ENCODE assay signal across 8 mouse cellular contexts in genomic region chr12:24893777-24894468, GRCm38 (mm10).
DNase-seq lines count a peak whose midpoint lies in the region; ATAC-seq and TF ChIP-seq lines count a peak whose summit lies in the region.

No protein-coding gene starts in this region.

- H3K9ac ChIP-seq in forebrain, embryonic 11.5 days (ENCODE audit: low read length): peak overlapping the region; percentile 23; the same call in 1 of the 2 replicates
- 0 out of 2 replicates have a peak overlapping the region, but pooled peaks have one; percentile 27 for H3K9ac ChIP-seq in hindbrain, embryonic 11.5 days (ENCODE audit: low read depth, low read length)

- H3K4me1 ChIP-seq in G1E (ENCODE audit: insufficient read depth, low read depth, low read length): peaks cover 49% of the 10 kb centered on the region
- peaks cover 7% of the 10 kb centered on the region; the same call in 1 of the 2 replicates for H3K4me1 ChIP-seq in forebrain, embryonic 11.5 days (replicated peaks; ENCODE audit: control insufficient read depth, insufficient read depth, low read length)
- peaks cover 8% of the 10 kb centered on the region for H3K4me1 ChIP-seq in hindbrain, embryonic 11.5 days (replicated peaks; ENCODE audit: control insufficient read depth, insufficient read depth, low read length)

- H3K36me3 ChIP-seq in G1E (replicated peaks): peaks cover 43% of the 10 kb centered on the region
- no peaks in the 10 kb centered on the region for H3K36me3 ChIP-seq in forebrain, embryonic 11.5 days (ENCODE audit: control insufficient read depth, insufficient read depth, low read length)
- H3K36me3 ChIP-seq in hindbrain, embryonic 11.5 days (ENCODE audit: control insufficient read depth, insufficient read depth, low read length): no peaks in the 10 kb centered on the region

- H3K27me3 ChIP-seq in G1E (ENCODE audit: insufficient read depth, low read length): no peaks in the 10 kb centered on the region
- no peaks in the 10 kb centered on the region for H3K27me3 ChIP-seq in forebrain, embryonic 11.5 days (ENCODE audit: control insufficient read depth, insufficient read depth, low read length)
- H3K27me3 ChIP-seq in hindbrain, embryonic 11.5 days (ENCODE audit: control insufficient read depth, insufficient read depth, low read length): no peaks in the 10 kb centered on the region

- H3K4me3 ChIP-seq in G1E (ENCODE audit: low read depth, low read length): peak overlapping the region; percentile 2; the same call in 1 of the 2 replicates
- no peak overlapping the region for H3K4me3 ChIP-seq in forebrain, embryonic 11.5 days (ENCODE audit: low read depth, low read length)
- H3K4me3 ChIP-seq in hindbrain, embryonic 11.5 days (ENCODE audit: low read depth, low read length): no peak overlapping the region

- no peak overlapping the region for H3K27ac ChIP-seq in forebrain, embryonic 11.5 days (ENCODE audit: low read depth, low read length)
- H3K27ac ChIP-seq in hindbrain, embryonic 11.5 days (ENCODE audit: low read depth, low read length): peak overlapping the region; percentile 72

- TF ChIP-seq CTCF in G1E (IDR thresholded peaks at IDR 0.05; ENCODE audit: low read depth, low read length): no peak

- H3K9me3 ChIP-seq in G1E (replicated peaks): no peaks in the 10 kb centered on the region
- H3K9me3 ChIP-seq in forebrain, embryonic 11.5 days (ENCODE audit: control insufficient read depth, low read length): no peaks in the 10 kb centered on the region
- H3K9me3 ChIP-seq in hindbrain, embryonic 11.5 days (ENCODE audit: control insufficient read depth, low read length): no peaks in the 10 kb centered on the region

- 31% methylated on average over 10 of the region's 10 CpGs for WGBS in forebrain, embryonic 11.5 days
- WGBS in hindbrain, embryonic 11.5 days: 16% methylated on average over 10 of the region's 10 CpGs

- no peak for ATAC-seq in G1E (ENCODE audit: extremely low read depth, insufficient number of reproducible peaks, low FRiP score, poor library complexity, severe bottlenecking)
- peak; percentile 44; the same call in 1 of the 2 replicates for ATAC-seq in forebrain, embryonic 11.5 days (replicated peaks; ENCODE audit: low FRiP score)
- peak; percentile 85 for ATAC-seq in hindbrain, embryonic 11.5 days (ENCODE audit: low FRiP score)

- DNase-seq in G1E (ENCODE audit: low spot score): no peak
- DNase-seq in cerebellum, adult 11 months: peak; percentile 26
- DNase-seq in forebrain, embryonic 11.5 days (ENCODE audit: low spot score): peak; percentile 56
- peak; percentile 55 for DNase-seq in hindbrain, embryonic 11.5 days (ENCODE audit: low spot score)
- DNase-seq in layer of hippocampus, adult 9-11 months: peak; percentile 86
- peak; percentile 61 to 77 for DNase-seq in lung, adult 18-20 months
- peak; percentile 73 for DNase-seq in retina, embryonic 14.5 days (ENCODE audit: low spot score)
- no peak for DNase-seq in urinary bladder, postnatal 25 days (ENCODE audit: low spot score)

- H3K4me2 ChIP-seq in forebrain, embryonic 11.5 days (ENCODE audit: low read depth, low read length, severe bottlenecking): no peak overlapping the region
- peak overlapping the region; percentile 17; the same call in 1 of the 2 replicates for H3K4me2 ChIP-seq in hindbrain, embryonic 11.5 days (replicated peaks; ENCODE audit: low read depth, low read length)

Comparison
In these comparisons a context has a peak if more than half of its experiments do, and no peak if none do; other contexts are left out.
1. DNase-seq: peak in cerebellum, adult 11 months (single experiment), forebrain, embryonic 11.5 days (single experiment), hindbrain, embryonic 11.5 days (single experiment), layer of hippocampus, adult 9-11 months (single experiment), lung, adult 18-20 months (2 of 2) and retina, embryonic 14.5 days (single experiment); none in G1E (single experiment) and urinary bladder, postnatal 25 days (single experiment).